Mouse (Mus musculus) forebrain, embryonic 16.5 days (tissue): ENCODE measurements around the gene Ly6g5b. TPM values are rescaled to one million over a fixed set of nuclear protein-coding genes. Genes with fewer than 3 reads are reported as not detected.

Experiments
- ATAC-seq: fragments of 200-750 bp; cut with Nextera tagmentation; 2 replicates; pipeline ENCODE4 v1.8.0; 2017; ENCODE audit warnings: mild to moderate bottlenecking, moderate library complexity
- H3K27ac ChIP-seq: fragments of 300-500 bp; sonication (generic); 2 replicates; pipeline ENCODE4 v1.5.1; 2014; ENCODE audit warnings: low read length, control low read depth
- H3K27me3 ChIP-seq: fragments of 300-500 bp; sonication (generic); replicated peaks from 2 replicates; pipeline ENCODE4 v1.6.1; 2014; ENCODE audit warnings: low read length; ENCODE audit not compliant: control insufficient read depth, insufficient read depth
- H3K36me3 ChIP-seq: fragments of 300-500 bp; sonication (generic); 2 replicates; pipeline ENCODE4 v1.6.1; 2014; ENCODE audit not compliant: control insufficient read depth, insufficient read depth
- H3K4me1 ChIP-seq: fragments of 300-500 bp; sonication (generic); replicated peaks from 2 replicates; pipeline ENCODE4 v1.6.1; 2014; ENCODE audit warnings: low read length; ENCODE audit not compliant: control insufficient read depth, insufficient read depth
- H3K4me2 ChIP-seq: fragments of 300-500 bp; sonication (generic); 2 replicates; pipeline ENCODE4 v1.6.1; 2014; ENCODE audit warnings: mild to moderate bottlenecking, low read length, control low read depth
- H3K4me3 ChIP-seq: fragments of 300-500 bp; sonication (generic); replicated peaks from 2 replicates; pipeline ENCODE4 v1.5.1; 2014; ENCODE audit warnings: mild to moderate bottlenecking, low read length, control low read depth
- H3K9ac ChIP-seq: fragments of 300-500 bp; sonication (generic); replicated peaks from 2 replicates; pipeline ENCODE4 v1.6.1; 2014; ENCODE audit warnings: low read depth, low read length, control low read depth
- H3K9me3 ChIP-seq: fragments of 300-500 bp; sonication (generic); 2 replicates; pipeline ENCODE4 v1.6.1; 2016; ENCODE audit warnings: low read length; ENCODE audit not compliant: control insufficient read depth
- WGBS: fragments of 180-500 bp; shearing (Covaris S2); extraction: QIAGEN DNeasy Blood & Tissue Kit; methylation state at CpG from one replicate; pipeline ENCODE4 v1.1.7; 2014; 5-methylcytosine and 5-hydroxymethylcytosine counted together
- polyA plus RNA-seq: library from polyadenylated mRNA; unstranded; fragments of >200 nt; fragmentation: Nextera tagmentation; extraction: Ambion mirVana; gene quantifications from 2 replicates; pipeline ENCODE4 v1.2.1, GENCODE M21; 2015

Gene Ly6g5b
- polyA plus RNA-seq, 1 experiment from 2014 or later: 1.3 TPM

GRCm38 (mm10) chr17:35121871-35122303, 6.7 kb upstream of the Ly6g5b start, which contains the start of gene Csnk2b:
Gene Csnk2b, minus strand, starts transcription at chr17:35122053.
- H3K9me3 ChIP-seq: no peaks in the 10 kb centered on the region
- H3K4me2 ChIP-seq: peak within 1 kb of the TSS; percentile 95
- peak within 1 kb of the TSS; percentile 93 for H3K27ac ChIP-seq
- peak within 1 kb of the TSS; percentile 62 for H3K4me3 ChIP-seq
- 0% methylated on average over 19 of the region's 19 CpGs for WGBS
- H3K27me3 ChIP-seq: no peaks in the 10 kb centered on the region
- H3K4me1 ChIP-seq: peaks cover 32% of the 10 kb centered on the region
- ATAC-seq: peak; percentile 5; the same call in 1 of the 2 replicates
- H3K9ac ChIP-seq: peak within 1 kb of the TSS; percentile 80
- peaks cover 14% of the 10 kb centered on the region for H3K36me3 ChIP-seq

DNA sequence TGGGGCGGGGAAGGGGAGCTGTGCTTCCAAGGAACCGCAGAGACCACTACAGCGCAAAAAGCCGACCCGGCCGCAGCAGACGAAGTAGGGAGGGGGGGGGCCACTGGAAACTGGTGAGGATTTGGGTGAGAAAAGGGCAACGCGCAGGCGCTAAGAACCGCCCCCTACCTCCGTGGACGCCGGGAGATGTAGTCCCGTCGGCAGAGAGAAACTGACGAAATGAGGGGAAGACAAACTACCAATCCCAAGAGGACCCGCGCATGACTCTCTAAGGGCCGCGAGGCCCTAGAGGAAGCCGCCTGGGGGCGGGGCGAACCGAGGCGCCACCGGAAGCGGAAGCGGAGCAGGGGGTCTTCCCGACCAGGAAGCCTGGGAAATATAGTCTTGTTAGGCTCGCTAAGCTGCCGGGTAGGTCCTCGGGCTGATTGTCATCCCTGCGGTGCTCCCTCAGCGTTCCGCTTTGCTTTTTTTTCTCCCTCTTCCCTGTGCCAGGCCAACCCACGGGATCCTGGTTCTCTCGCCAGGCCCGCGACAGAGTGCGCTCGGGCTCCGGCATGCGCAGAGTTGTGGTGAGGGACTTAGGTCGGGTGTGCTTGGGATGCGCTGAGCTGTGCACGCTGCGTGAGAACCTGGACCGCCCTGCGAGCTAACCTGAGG, 6.0 kb upstream of the Ly6g5b start, which contains the start of gene Gpank1:
Gene Gpank1 (plus strand): TSS at position 313 of the 657 bp plus-strand sequence.
- peak; percentile 97 for ATAC-seq
- H3K36me3 ChIP-seq: peaks cover 17% of the 10 kb centered on the region
- peak within 1 kb of the TSS; percentile 93 for H3K27ac ChIP-seq
- H3K9me3 ChIP-seq: no peaks in the 10 kb centered on the region
- peak within 1 kb of the TSS; percentile 95 for H3K4me2 ChIP-seq
- H3K4me3 ChIP-seq: peak within 1 kb of the TSS; percentile 62
- 0% methylated on average over 50 of the region's 50 CpGs for WGBS
- H3K27me3 ChIP-seq: no peaks in the 10 kb centered on the region
- H3K9ac ChIP-seq: peak within 1 kb of the TSS; percentile 80
- peaks cover 26% of the 10 kb centered on the region for H3K4me1 ChIP-seq

DNA sequence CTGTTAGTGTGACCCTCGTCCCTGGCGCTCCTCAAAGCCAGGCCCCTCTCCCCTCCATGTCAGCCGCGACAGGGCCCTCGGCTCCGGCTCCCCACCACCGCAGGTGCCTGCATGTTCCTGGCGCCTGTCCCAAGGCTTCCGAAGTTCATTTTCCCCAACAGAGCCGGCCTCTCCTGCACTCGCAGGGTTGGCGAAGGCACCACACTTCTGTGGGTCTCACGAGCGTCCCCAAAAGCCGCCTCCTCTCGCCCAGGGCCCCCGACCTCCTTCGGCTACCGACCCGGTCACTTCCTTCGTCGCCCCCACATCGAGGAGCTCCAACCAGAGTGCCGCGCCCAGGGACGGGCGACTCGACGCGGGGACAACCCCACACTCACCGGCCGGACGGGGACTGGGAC, 5.5 kb upstream of the Ly6g5b start:
- H3K36me3 ChIP-seq: peaks cover 19% of the 10 kb centered on the region

DNA sequence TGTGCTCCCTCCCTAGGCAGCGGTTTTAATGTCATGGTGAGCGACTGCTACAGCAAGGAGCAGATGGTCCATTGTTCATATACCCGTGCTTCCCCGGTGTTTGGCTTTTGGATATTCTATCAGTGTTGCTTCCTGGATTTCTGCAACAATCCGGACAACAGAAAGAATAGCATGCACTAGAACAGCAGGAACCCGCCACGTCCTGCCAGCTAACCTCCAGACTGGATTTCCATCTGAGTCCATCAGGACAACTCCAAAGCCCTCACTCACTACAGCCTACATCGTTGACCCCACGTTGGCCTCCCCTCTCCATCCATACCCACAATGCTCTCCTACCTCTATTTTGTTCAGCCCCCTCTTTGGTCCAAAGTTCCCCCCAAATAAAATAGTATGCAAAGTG, 3.5 kb downstream of the Ly6g5b start:
- Histone ChIP-seq H3K27ac (no peak overlapping the region), H3K27me3 (no peaks in the 10 kb centered on the region), H3K4me2 (no peak overlapping the region), H3K4me3 (no peak overlapping the region), H3K9me3 (no peaks in the 10 kb centered on the region), H3K4me1 (no peaks in the 10 kb centered on the region), H3K36me3 (peaks cover 10% of the 10 kb centered on the region), H3K9ac (no peak overlapping the region)
- no peak for ATAC-seq
- WGBS: 72% methylated on average over 9 of the region's 9 CpGs

More for the DNA sequence above, 5.5 kb upstream of the Ly6g5b start:
- 0 out of 2 replicates have a peak overlapping the region, but pooled peaks have one; percentile 0 for H3K27ac ChIP-seq
- peak overlapping the region; percentile 88 for H3K4me2 ChIP-seq
- WGBS: under 1% methylated on average over 33 of the region's 33 CpGs
- H3K27me3 ChIP-seq: no peaks in the 10 kb centered on the region
- H3K9me3 ChIP-seq: no peaks in the 10 kb centered on the region
- H3K4me1 ChIP-seq: peaks cover 23% of the 10 kb centered on the region
- ATAC-seq: no peak
- H3K4me3 ChIP-seq: peak overlapping the region; percentile 62
- H3K9ac ChIP-seq: peak overlapping the region; percentile 76

DNA sequence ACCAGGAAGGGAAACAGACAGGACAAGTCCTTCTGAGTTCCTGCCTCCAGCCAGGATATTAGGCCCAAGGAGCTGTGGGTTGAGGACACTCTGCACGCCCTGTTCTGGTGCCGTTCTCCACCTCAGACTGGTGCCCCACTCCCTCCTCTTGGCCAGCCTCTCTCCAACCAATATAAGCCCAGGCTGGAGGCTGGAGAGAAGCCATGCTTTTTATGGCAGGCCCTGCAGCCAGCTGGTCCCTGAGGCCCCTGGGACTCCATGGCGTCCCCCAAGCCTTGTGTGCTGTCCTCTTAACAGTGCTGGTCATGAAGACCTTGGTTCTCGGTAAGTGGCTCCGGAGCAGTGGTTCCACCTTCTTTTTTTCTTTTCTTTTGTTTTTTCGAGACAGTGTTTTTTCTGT, 7.1 kb downstream of the Ly6g5b start, which contains the start of gene Ly6g5c:
Gene Ly6g5c (plus strand): TSS at position 183 of the 400 bp plus-strand sequence.
- Histone ChIP-seq H3K9ac (no peak within 1 kb of the TSS), H3K36me3 (peaks cover 3% of the 10 kb centered on the region; the same call in 1 of the 2 replicates), H3K27ac (no peak within 1 kb of the TSS), H3K4me1 (no peaks in the 10 kb centered on the region), H3K9me3 (no peaks in the 10 kb centered on the region), H3K4me3 (no peak within 1 kb of the TSS), H3K27me3 (no peaks in the 10 kb centered on the region), H3K4me2 (no peak within 1 kb of the TSS)
- ATAC-seq: no peak
- 83% methylated on average over 6 of the region's 6 CpGs for WGBS

GRCm38 (mm10) chr17:35106522-35106921, 8.7 kb downstream of the Ly6g5b start:
- Histone ChIP-seq H3K9me3 (no peaks in the 10 kb centered on the region), H3K9ac (no peak overlapping the region), H3K36me3 (peaks cover 14% of the 10 kb centered on the region), H3K4me2 (no peak overlapping the region), H3K27ac (no peak overlapping the region), H3K4me3 (no peak overlapping the region), H3K27me3 (no peaks in the 10 kb centered on the region), H3K4me1 (no peaks in the 10 kb centered on the region)
- WGBS: 69% methylated on average over 3 of the region's 3 CpGs
- no peak for ATAC-seq

- Histone ChIP-seq H3K27me3 (no peaks in the 10 kb centered on the region), H3K27ac (no peak overlapping the region), H3K4me2 (0 out of 2 replicates have a peak overlapping the region, but pooled peaks have one; percentile 3), H3K4me1 (no peaks in the 10 kb centered on the region), H3K9me3 (no peaks in the 10 kb centered on the region), H3K9ac (peak overlapping the region; percentile 42; the same call in 1 of the 2 replicates), H3K4me3 (no peak overlapping the region), H3K36me3 (peaks cover 18% of the 10 kb centered on the region)
- 0 out of 2 replicates have a peak, but pooled peaks have one; percentile 31 for ATAC-seq
- 21% methylated on average over 13 of the region's 13 CpGs for WGBS
These were observed 9.4 kb downstream of the Ly6g5b start for GRCm38 (mm10) chr17:35105740-35106389.

DNA sequence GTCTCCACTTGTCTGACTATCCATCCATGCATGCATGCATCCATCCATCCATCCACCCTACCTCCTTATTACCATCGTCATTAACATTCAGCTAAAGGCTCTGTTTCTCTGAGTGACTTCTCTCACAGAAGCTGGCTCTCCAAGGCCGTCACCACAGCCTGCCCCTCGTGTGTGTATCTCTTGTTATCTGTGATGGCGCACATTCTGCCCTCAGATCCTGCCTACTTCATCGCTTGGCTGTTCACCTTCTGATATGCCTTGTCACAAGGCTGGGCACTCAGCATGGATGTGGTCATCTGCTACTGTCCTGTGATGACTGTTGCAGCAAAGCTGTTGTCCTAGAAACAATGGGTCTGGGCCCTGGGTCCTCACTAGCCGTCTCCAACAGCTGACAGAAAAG, 10.5 kb downstream of the Ly6g5b start:
- H3K27me3 ChIP-seq: no peaks in the 10 kb centered on the region
- H3K9ac ChIP-seq: no peak overlapping the region
- no peak for ATAC-seq
- H3K36me3 ChIP-seq: peaks cover 18% of the 10 kb centered on the region
- H3K4me3 ChIP-seq: no peak overlapping the region
- 73% methylated on average over 6 of the region's 6 CpGs for WGBS
- H3K9me3 ChIP-seq: no peaks in the 10 kb centered on the region
- no peak overlapping the region for H3K4me2 ChIP-seq
- H3K4me1 ChIP-seq: no peaks in the 10 kb centered on the region
- H3K27ac ChIP-seq: no peak overlapping the region

DNA sequence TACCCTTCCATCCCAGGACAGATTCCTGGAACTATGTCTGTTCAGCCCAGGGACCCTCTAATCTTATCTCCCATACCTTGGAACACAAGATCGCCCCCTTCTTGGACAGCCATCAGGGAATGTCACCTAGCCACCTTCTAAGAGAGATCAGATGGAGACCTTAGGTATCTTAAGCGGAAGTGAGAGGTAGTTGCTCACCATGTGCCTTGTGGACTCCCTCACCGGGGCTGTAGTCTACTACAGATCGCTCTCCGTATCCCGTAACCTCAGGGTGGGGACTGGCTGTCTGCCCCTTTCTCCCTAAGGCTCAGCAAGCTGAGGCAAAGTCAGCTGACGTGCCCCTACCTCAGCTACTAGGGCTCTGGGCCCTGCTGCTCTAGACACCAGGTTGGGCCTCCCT, 11.1 kb downstream of the Ly6g5b start:
- Histone ChIP-seq H3K4me3 (no peak overlapping the region), H3K36me3 (peaks cover 18% of the 10 kb centered on the region), H3K9me3 (no peaks in the 10 kb centered on the region), H3K4me1 (no peaks in the 10 kb centered on the region), H3K27me3 (no peaks in the 10 kb centered on the region), H3K27ac (no peak overlapping the region), H3K4me2 (no peak overlapping the region), H3K9ac (no peak overlapping the region)
- ATAC-seq: no peak
- WGBS: 92% methylated on average over 7 of the region's 7 CpGs
